Mouse (Mus musculus) liver, embryonic 14.5 days (tissue): Measurements from ENCODE around the gene Lysmd1. TPM values are rescaled to one million over a fixed set of nuclear protein-coding genes. Genes with fewer than 3 reads are reported as not detected.

Source experiments
- ATAC-seq: fragments of 200-750 bp; cut with Nextera tagmentation; 2 replicates; pipeline ENCODE4 v1.8.0; 2017; ENCODE audit warnings: moderate number of reproducible peaks, mild to moderate bottlenecking, moderate library complexity; ENCODE audit not compliant: insufficient read depth
- DNase-seq, 3 experiments: peaks; one replicate each; pipeline ENCODE4 v3.0.0-alpha.2; 2012 to 2013; ENCODE audit warnings: low read depth in 3 of 3, low spot score in 3 of 3
- H3K27ac ChIP-seq: fragments of 300-500 bp; sonication (generic); 2 replicates; pipeline ENCODE4 v1.5.1; 2014; ENCODE audit warnings: moderate library complexity, mild to moderate bottlenecking, control low read depth, inconsistent platforms
- H3K27me3 ChIP-seq: fragments of 300-500 bp; sonication (generic); 2 replicates; pipeline ENCODE4 v1.6.1; 2014; ENCODE audit warnings: mild to moderate bottlenecking, low read length, moderate library complexity; ENCODE audit not compliant: control insufficient read depth, insufficient read depth
- H3K36me3 ChIP-seq: fragments of 300-500 bp; sonication (generic); replicated peaks from 2 replicates; pipeline ENCODE4 v1.6.1; 2014; ENCODE audit warnings: low read depth; ENCODE audit not compliant: control insufficient read depth, insufficient read depth
- H3K4me1 ChIP-seq, 2 experiments: fragments of 200-500 bp in 1 of 2; fragments of 300-500 bp in 1 of 2; sonication (generic) in 1 of 2; replicated peaks; 2 replicates each; pipeline ENCODE4 v1.6.1; 2012 to 2014; ENCODE audit warnings: antibody characterized with exemption in 1 of 2, inconsistent platforms in 1 of 2, low read length in 1 of 2; ENCODE audit not compliant: control insufficient read depth in 2 of 2, insufficient read depth in 2 of 2
- H3K4me2 ChIP-seq: fragments of 300-500 bp; sonication (generic); 2 replicates; pipeline ENCODE4 v1.6.1; 2014; ENCODE audit warnings: low read depth, mild to moderate bottlenecking, control low read depth, moderate library complexity
- H3K4me3 ChIP-seq, 2 experiments: fragments of 200-500 bp in 1 of 2; fragments of 300-500 bp in 1 of 2; sonication (generic) in 1 of 2; 2 replicates each; pipeline ENCODE4 v1.5.1; 2012 to 2014; ENCODE audit warnings: low read depth in 2 of 2, low read length in 2 of 2, mild to moderate bottlenecking in 2 of 2, control low read depth in 1 of 2, inconsistent platforms in 1 of 2, moderate library complexity in 1 of 2; ENCODE audit not compliant: insufficient read depth in 1 of 2
- H3K9ac ChIP-seq: fragments of 300-500 bp; sonication (generic); replicated peaks from 2 replicates; pipeline ENCODE4 v1.6.1; 2014; ENCODE audit warnings: mild to moderate bottlenecking, control low read depth, moderate library complexity
- H3K9me3 ChIP-seq: fragments of 300-500 bp; sonication (generic); 2 replicates; pipeline ENCODE4 v1.6.1; 2016; ENCODE audit warnings: low read length, mixed read lengths; ENCODE audit not compliant: control insufficient read depth
- CTCF ChIP-seq: IDR thresholded peaks from 2 replicates; pipeline ENCODE4 v1.5.1; 2016; ENCODE audit warnings: antibody characterized with exemption, low read depth, control low read depth
- EP300 ChIP-seq: IDR thresholded peaks from 2 replicates; pipeline ENCODE4 v1.6.1; 2016; ENCODE audit warnings: antibody characterized with exemption, low read depth
- WGBS: fragments of 180-500 bp; shearing (Covaris S2); extraction: QIAGEN DNeasy Blood & Tissue Kit; methylation state at CpG from one replicate; pipeline ENCODE4 v1.1.7; 2014; ENCODE audit not compliant: insufficient replicate concordance; 5-methylcytosine and 5-hydroxymethylcytosine counted together
- polyA plus RNA-seq, 2 experiments: library from polyadenylated mRNA; depleted of rRNA in 1 of 2; stranded (reverse) in 1 of 2; unstranded in 1 of 2; fragments of >200 nt; fragmentation: Nextera tagmentation in 1 of 2; extraction: Ambion mirVana in 1 of 2; gene quantifications; 2 replicates each; pipeline versions ENCODE4 v1.2.1 to v1.2.3; 2012 to 2014

The Lysmd1 gene
- polyA plus RNA-seq, 2 experiments = 3.9 to 5.2 TPM

DNA sequence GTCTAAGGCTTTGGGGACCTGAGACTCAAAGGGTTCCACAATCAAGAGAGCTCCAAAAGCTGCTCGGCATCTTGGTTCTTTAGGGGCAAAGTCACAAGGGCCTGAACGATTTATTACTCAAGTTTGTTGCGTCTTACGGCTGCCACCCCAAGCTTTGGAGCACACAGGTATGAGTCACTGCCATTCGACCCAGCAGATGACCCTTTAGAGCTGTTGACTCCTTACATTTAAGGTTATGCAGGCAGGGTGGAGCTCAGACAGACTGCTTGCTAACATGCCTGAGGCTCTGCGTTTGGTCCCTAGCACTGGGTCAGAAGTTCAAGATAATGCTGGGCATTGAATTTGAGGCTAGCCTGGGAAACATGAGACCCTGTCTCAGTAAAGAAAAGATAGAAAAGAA lies 43.7 kb downstream of the Lysmd1 start:
- H3K4me1 ChIP-seq = no peaks in the 10 kb centered on the region
- ATAC-seq (no peak), DNase-seq (no peak)
- WGBS = 55% methylated on average over 6 of the region's 6 CpGs
- H3K9ac ChIP-seq = no peak overlapping the region
- H3K4me3 ChIP-seq = no peak overlapping the region
- TF ChIP-seq EP300 (no peak), CTCF (no peak)
- H3K27ac ChIP-seq = no peak overlapping the region
- no peak overlapping the region for H3K4me2 ChIP-seq
- no peaks in the 10 kb centered on the region for H3K9me3 ChIP-seq
- H3K27me3 ChIP-seq = peaks cover 25% of the 10 kb centered on the region
- no peaks in the 10 kb centered on the region for H3K36me3 ChIP-seq

DNA sequence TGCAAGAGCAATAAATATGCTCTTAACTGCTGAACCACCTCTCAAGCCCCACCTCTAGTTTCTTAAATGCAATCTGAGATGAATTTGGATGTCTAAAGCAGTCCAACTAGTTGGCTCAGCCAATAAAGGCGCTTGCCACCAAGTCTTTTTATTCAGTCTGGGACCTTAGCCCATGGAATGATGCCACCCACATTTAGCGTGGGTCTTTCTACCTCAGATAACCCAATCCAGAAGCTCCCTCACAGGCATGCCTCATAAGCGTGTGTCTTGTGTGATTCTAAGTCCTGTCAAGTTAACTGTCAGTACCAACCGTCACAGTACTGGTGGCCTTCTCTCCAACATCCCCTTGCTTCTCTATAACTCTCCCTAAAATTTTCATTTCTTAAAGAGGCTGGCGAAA lies 45.1 kb downstream of the Lysmd1 start:
- H3K36me3 ChIP-seq = peaks cover 1% of the 10 kb centered on the region; the same call in 1 of the 2 replicates
- no peaks in the 10 kb centered on the region for H3K9me3 ChIP-seq
- no peak for TF ChIP-seq CTCF
- H3K27ac ChIP-seq = no peak overlapping the region
- DNase-seq (no peak), ATAC-seq (no peak)
- H3K4me1 ChIP-seq = no peaks in the 10 kb centered on the region
- H3K4me3 ChIP-seq = no peak overlapping the region
- no peak overlapping the region for H3K4me2 ChIP-seq
- H3K27me3 ChIP-seq = peaks cover 12% of the 10 kb centered on the region
- H3K9ac ChIP-seq = no peak overlapping the region
- WGBS = 68% methylated on average over 5 of the region's 5 CpGs

DNA sequence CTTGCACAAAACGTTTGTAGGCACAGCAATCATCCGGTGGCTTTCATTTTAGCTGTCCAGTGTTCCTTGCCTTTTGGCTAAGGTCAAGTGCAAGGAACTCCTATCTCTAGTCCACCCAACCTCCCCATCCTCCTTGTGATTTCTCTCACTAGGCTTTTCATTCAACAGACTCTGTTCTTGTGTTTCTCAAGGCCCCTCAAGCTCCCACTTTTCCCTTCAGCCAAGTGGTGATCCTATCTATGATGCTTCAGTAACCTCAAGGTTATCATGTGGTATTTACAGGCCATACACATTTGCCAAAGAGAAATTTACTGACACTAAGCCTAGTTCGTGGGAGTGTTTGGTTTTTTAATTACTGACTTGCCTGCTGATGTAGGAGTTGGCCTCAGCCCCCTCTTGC lies 46.0 kb downstream of the Lysmd1 start:
- Histone ChIP-seq H3K4me2 (no peak overlapping the region), H3K4me3 (no peak overlapping the region), H3K9ac (no peak overlapping the region), H3K9me3 (no peaks in the 10 kb centered on the region), H3K4me1 (no peaks in the 10 kb centered on the region), H3K27me3 (peaks cover 3% of the 10 kb centered on the region; the same call in 1 of the 2 replicates), H3K27ac (no peak overlapping the region), H3K36me3 (peaks cover 9% of the 10 kb centered on the region)
- WGBS = 68% methylated on average over 3 of the region's 3 CpGs
- DNase-seq (no peak), ATAC-seq (no peak)
- TF ChIP-seq CTCF (no peak), EP300 (no peak)

DNA sequence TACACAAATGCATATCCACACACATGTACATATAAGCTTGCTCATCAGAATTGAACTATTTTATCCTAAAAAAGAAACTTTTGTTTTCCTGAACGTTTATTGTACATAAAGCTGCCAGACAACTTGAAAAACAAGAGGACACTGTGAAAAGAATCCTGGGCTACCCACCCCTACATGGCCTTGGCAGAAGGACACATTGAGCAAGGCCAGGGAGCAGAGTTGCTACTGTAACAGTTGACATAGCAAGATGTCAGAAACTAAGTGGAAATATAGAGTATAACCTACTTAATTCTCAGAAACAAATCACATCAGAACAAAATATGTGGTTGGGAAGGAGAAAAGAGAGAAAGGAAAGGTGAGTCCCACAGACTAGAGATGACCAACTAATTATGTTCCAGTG lies 48.0 kb downstream of the Lysmd1 start:
- TF ChIP-seq EP300 (no peak), CTCF (no peak)
- WGBS = 58% methylated on average over 1 of the region's 1 CpGs
- DNase-seq (no peak), ATAC-seq (no peak)
- Histone ChIP-seq H3K27ac (no peak overlapping the region), H3K9me3 (no peaks in the 10 kb centered on the region), H3K9ac (no peak overlapping the region), H3K4me2 (no peak overlapping the region), H3K36me3 (peaks cover 22% of the 10 kb centered on the region), H3K4me3 (no peak overlapping the region), H3K27me3 (no peaks in the 10 kb centered on the region), H3K4me1 (no peaks in the 10 kb centered on the region)

DNA sequence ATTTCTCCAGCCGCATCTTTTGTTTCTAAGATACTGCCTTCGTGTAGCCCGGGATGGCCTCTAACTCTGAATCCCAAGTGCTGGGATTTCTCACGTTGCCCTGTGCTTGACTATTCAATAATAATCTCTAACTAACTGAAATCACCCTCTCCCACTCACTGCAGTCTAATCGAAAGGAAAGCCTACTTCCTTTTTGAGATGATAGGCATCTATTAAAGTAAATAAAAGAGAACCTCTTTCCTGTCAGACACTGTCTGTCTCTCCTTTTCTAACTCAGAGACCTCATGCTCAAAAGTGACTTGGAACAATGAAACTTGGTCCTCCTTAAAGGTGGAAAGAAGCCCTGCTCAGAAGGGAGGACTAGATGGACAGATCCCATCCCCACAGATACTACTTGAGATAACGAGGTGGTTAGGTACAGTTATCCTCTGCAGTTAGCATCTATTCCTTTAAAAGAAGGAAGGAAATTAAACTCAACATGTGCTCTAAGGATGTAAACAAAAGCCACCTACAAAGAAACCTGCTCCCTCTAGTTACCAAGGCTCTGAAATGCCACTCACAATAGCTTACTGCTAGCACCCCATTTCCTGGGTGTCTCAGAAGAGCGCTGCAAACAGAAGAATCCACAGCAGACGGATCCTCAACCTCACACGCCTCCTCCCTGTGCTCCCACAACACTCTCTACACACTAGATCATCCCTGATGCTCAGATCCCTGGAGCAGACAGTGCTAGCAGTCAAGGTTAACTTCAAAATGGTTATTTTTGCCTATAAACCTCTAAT lies 51.1 kb downstream of the Lysmd1 start:
- no peak for TF ChIP-seq EP300
- no peak for TF ChIP-seq CTCF
- Histone ChIP-seq H3K9me3 (no peaks in the 10 kb centered on the region), H3K4me3 (no peak overlapping the region), H3K27me3 (no peaks in the 10 kb centered on the region), H3K36me3 (peaks cover 53% of the 10 kb centered on the region), H3K27ac (no peak overlapping the region), H3K9ac (no peak overlapping the region), H3K4me2 (no peak overlapping the region), H3K4me1 (no peaks in the 10 kb centered on the region)
- DNase-seq (no peak), ATAC-seq (no peak)
- WGBS = 75% methylated on average over 9 of the region's 9 CpGs
